Mouse (Mus musculus) ovary, postnatal 36 days (tissue): Measurements from ENCODE around the gene Pinlyp.

ENCODE experiments used
- DNase-seq: peaks from one replicate; pipeline ENCODE4 v3.0.0; 2022; ENCODE audit warnings: low spot score, mixed read lengths

Gene Pinlyp

GRCm38 (mm10) chr7:24563191-24563836 lies 17.4 kb upstream of the Pinlyp start:
- DNase-seq: no peak

GRCm38 (mm10) chr7:24561450-24561849 lies 15.5 kb upstream of the Pinlyp start:
- no peak for DNase-seq

DNA sequence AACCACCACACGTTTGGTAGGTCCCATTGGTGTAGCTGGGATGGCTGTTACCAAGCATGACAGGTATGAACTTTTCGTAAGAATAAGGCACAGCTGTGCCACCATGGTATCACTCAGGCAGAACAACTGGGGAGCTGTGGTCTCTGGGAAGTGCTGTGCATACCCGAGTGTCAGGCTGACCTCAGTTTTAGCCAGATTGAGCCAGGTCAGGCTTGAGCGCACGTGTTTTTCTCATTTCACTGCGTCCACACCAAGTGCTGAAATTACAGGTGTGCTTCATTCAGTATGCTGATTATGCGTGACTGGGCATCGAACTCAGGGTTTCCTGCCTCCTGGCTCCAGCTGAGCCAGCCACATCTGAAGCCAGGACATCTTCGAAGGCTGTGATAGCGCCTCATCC lies 9.9 kb upstream of the Pinlyp start:
- no peak for DNase-seq

GRCm38 (mm10) chr7:24551985-24552759 lies 6.3 kb upstream of the Pinlyp start:
- DNase-seq: no peak

DNA sequence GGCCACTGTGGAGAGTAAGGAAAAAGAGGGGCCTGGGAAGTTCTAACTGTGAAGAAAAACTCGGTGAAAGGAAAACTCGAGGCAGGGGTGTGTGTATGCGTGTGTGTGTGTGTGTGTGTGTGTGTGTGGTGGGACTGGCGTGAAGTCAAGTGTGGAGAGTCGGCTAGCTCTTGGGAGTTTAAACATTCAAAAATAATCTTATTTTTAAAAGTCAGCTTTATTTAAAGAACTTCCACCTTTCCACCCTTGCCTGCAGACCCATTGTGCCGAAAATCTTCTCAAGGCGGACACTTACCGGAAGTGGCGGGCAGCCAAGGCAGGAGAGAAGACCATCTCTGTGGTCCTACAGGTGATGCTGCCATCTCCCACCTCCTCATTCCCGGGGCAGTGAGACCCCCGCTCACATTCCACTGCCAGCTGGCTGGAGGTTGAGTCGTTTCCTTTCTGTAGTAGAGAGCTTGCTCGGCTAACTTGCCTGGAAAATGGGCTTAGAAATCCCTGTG lies 1.7 kb upstream of the Pinlyp start:
- no peak for DNase-seq

- peak; percentile 99 for DNase-seq
Observed at GRCm38 (mm10) chr7:24546634-24547389, 894 bp upstream of the Pinlyp start.

DNA sequence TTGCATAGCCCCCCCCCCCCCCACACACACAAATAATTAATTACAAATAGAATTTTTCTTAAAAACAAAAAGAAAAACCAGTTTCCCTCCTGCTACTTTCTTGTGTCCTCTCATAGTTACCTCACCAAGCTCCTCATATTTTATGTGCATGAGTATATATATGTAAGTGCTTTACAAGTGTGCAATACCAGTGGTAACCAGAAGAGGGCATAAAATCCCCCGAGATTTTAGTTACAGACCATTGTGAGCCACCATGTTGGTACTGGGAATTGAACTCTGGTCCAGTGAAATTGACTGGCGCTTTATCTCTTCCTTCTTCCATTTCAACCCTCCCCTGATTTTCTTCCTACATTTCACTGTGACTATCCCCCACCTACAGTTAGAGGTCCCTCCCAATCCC lies 1.4 kb downstream of the Pinlyp start:
- no peak for DNase-seq

GRCm38 (mm10) chr7:24539686-24540085 lies 6.2 kb downstream of the Pinlyp start:
- DNase-seq: no peak

- no peak for DNase-seq
Observed at GRCm38 (mm10) chr7:24538701-24539100, 7.2 kb downstream of the Pinlyp start.

DNA sequence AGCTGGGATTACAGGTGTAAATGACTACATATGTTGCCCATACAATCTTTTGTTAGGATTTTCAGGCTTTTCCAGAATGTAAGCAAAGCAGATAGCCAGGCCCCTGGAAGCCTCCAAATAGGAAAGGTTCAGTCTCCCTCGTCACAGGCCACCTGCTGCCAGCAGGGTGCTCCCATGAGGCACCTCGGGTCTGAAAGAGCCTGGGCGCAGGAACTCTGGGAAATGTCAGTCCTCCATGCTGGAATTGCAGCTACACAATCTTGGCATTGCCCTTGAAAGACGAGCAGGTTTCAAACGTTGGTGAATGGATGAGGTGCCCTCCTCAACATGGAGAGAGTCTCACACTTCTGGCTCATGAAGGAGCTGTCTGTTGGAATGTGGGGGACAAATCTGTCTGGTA lies 7.8 kb downstream of the Pinlyp start:
- DNase-seq: peak; percentile 32

DNA sequence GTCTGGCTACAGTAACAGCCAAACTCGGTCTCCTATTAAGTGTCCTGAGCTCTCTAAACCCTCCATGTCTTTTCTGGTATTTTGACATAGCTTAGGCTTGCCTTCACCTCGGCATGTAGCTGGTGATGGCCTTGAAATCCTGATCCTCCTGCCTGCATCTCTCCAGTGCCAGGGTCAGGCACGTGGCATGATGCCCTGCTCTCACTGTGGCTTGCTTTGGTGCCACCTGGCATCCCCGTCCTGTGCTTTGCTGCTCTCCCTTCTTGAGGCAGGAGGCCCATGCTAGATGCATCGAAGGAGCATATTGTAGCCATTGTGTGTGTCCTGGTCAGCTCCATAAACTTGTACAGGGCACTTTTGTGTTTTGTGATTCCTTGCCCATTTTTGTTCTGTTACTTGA lies 8.3 kb downstream of the Pinlyp start:
- DNase-seq: no peak

GRCm38 (mm10) chr7:24537081-24537480 lies 8.8 kb downstream of the Pinlyp start:
- no peak for DNase-seq

DNA sequence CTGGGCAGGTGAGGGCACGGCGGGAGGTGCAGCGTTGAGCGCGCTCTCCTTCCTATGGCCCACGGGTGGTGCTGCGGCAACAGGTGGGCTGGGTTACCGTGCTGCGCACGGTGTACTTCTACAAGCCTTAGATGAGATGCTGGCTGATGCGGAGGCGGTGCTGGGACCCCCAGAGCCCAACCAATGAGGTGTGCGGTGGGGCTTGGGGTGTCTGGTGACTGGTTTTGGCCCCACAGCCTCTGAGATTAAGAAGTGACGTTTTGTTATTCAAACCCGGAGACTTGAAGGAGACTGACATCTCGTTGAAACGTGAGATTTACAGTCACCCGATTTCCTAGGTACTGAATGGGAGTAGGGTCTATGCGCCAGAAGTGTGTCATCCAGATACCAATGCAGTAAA lies 11.6 kb downstream of the Pinlyp start:
- DNase-seq: no peak

- no peak for DNase-seq
Observed at GRCm38 (mm10) chr7:24533806-24534205, 12.1 kb downstream of the Pinlyp start.

DNA sequence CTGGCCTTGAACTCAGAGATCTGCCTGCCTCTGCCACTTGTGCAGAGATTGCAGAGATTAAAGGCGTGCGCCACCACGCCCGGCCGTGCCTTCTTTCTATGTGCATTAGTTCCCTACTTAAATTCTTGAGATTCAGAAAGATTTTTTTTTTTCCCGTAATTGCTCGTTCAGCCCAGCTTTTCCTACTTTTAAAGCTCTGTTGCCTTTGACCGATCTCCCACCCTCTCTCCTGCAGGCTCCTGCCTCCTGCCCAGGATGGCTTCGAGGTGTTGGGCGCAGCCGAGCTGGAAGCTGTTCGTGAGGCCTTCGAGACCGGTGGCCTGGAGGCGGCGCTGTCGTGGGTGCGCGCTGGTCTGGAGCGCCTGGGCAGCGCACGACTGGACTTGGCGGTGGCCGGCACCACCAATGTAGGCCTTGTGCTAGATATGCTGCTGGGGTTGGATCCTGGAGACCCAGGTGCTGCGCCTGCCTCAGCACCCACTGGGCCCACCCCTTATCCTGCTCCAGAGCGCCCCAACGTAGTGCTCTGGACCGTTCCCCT lies 12.8 kb downstream of the Pinlyp start:
- no peak for DNase-seq

GRCm38 (mm10) chr7:24531211-24531971 lies 14.5 kb downstream of the Pinlyp start:
- DNase-seq: peak; percentile 76

- DNase-seq: peak; percentile 98
Observed at GRCm38 (mm10) chr7:24530062-24530931, 15.6 kb downstream of the Pinlyp start, which contains the start of gene Irgq. Gene Irgq, plus strand, starts transcription at chr7:24530689.

DNA sequence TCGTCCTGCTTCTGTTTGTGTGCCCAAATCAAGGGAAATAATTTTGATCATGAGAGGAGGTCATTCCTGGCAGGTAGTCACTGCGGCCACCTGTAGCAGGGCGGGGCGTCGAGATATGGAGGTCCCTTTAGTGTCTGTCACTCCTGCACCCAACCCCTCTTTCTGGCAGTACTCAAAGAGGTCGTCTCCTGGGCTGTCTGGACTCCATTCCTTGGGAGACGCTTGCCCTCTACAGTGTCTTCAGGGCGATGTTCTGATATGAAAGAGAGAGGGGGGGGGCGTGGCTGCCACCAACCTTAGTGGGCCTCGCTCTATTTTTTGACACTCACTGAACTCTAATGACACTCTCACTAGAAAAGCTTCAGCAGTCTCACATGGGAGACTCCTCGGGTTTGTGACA lies 16.3 kb downstream of the Pinlyp start:
- no peak for DNase-seq

GRCm38 (mm10) chr7:24528861-24529260 lies 17.1 kb downstream of the Pinlyp start:
- DNase-seq: no peak

DNA sequence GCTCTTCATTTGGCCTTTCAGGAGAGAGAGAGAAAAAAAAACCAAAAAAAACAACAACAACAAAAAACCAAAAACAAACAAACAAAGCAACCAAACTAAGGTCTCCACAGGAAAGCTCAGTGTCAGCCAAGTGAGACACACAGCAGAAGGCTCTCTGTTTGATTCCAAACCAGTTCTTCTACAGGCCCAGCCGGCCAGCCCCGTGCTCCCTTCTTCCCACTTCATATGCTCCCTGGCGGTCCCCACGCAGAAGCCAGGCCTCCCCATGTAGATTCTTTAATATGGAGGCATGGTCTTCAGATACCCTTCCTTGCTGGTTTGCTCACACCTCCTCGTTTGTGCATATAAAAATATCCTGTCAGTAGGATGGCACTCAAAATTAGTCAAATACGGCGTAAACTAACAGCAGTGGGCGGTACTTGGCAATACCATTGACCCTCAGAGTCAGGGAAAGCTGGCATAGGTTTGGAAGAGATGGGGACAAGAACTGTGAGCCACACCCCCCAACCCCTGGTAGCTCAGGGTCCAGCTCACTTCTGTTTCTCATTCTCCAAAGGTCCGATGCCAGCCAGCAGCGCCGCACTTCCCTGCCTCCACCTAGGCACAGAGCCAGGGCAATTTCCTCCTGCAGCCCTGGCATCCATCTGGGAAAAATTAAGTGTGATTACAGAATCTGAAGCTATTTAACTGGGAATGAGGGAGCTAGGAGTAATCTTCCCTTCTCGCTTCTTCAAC lies 20.1 kb downstream of the Pinlyp start:
- DNase-seq: no peak
